Mouse (Mus musculus): ENCODE results near the gene Cfap46. TPM values are rescaled to one million over a fixed set of nuclear protein-coding genes. Genes with fewer than 3 reads are reported as not detected.

Cfap46 gene
- total RNA-seq, 2 experiments from 2014 or later, result 0.16 TPM; not detected in 1

Other genes starting within 250 kb of the Cfap46 start
- gene Nkx6-2, start 101.0 kb downstream of the Cfap46 start, total RNA-seq (2021), result under 1 TPM in 1 of 2 experiments, not detected in 1; 0.21 TPM
- gene Adgra1, start 150.4 kb upstream of the Cfap46 start, total RNA-seq (2021), result under 1 TPM in 1 of 2 experiments, not detected in 1; 0.28 TPM
- gene Kndc1, start 210.9 kb upstream of the Cfap46 start, total RNA-seq (2021), result not detected